ENCODE assay signal across 11 mouse cellular contexts in genomic region chr11:58011813-58012212, GRCm38 (mm10). TPM values are rescaled to one million over a fixed set of nuclear protein-coding genes. Genes with fewer than 3 reads are reported as not detected.
DNase-seq lines count a peak whose midpoint lies in the region; ATAC-seq and TF ChIP-seq lines count a peak whose summit lies in the region.
"Had no signal": no experiment of that assay in that cellular context is flagged by ENCODE, and none has a peak within 500 bp of the region (broad histone marks: within the 10 kb centered on the region; RNA-seq: fewer than 3 reads in every experiment).

No protein-coding gene starts in this region.

- H3K4me2 ChIP-seq in hindbrain, embryonic 14.5 days (replicated peaks) = peak overlapping the region; percentile 84; the same call in 1 of the 2 replicates
- H3K4me2 ChIP-seq in hindbrain, embryonic 12.5 days (replicated peaks) = no peak overlapping the region
- H3K4me2 ChIP-seq in liver, embryonic 12.5 days = peak overlapping the region; percentile 84

- H3K27ac ChIP-seq in hindbrain, embryonic 14.5 days = no peak overlapping the region
- no peak overlapping the region for H3K27ac ChIP-seq in hindbrain, embryonic 12.5 days
- 0 out of 2 replicates have a peak overlapping the region, but pooled peaks have one; percentile 41 for H3K27ac ChIP-seq in testis, adult 2 months (ENCODE audit: control insufficient read depth, insufficient read depth, low read depth, low read length)
- H3K27ac ChIP-seq in liver, embryonic 12.5 days = peak overlapping the region; percentile 97

- DNase-seq in hindbrain, embryonic 14.5 days (ENCODE audit: low spot score) = no peak
- no peak for DNase-seq in testis, postnatal 10 days (ENCODE audit: low spot score)
- no peak for DNase-seq in adrenal gland, adult 2 months
- DNase-seq in cerebellum, adult 11-12 months = no peak
- DNase-seq: adrenal gland, adult 8-10 months; cerebellum, adult 11 months; kidney, postnatal 10 days; thymus, postnatal 36 days had no signal

- no peak for ATAC-seq in hindbrain, embryonic 14.5 days (ENCODE audit: low FRiP score)
- ATAC-seq in hindbrain, embryonic 12.5 days (ENCODE audit: low FRiP score) = no peak
- no peak for ATAC-seq in liver, embryonic 12.5 days

- TF ChIP-seq POLR2A in testis, adult 2 months (IDR thresholded peaks at IDR 0.05; ENCODE audit: control insufficient read depth, low read depth, low read length) = no peak

- TF ChIP-seq CTCF in testis, adult 2 months (IDR thresholded peaks at IDR 0.05; ENCODE audit: control insufficient read depth, insufficient read depth, insufficient replicate concordance, low read depth, low read length) = no peak

- WGBS in hindbrain, embryonic 14.5 days = 77% methylated on average over 4 of the region's 4 CpGs
- 80% methylated on average over 4 of the region's 4 CpGs for WGBS in hindbrain, embryonic 12.5 days
- WGBS in liver, embryonic 12.5 days (ENCODE audit: insufficient replicate concordance) = 50% methylated on average over 4 of the region's 4 CpGs

- no peaks in the 10 kb centered on the region for H3K27me3 ChIP-seq in hindbrain, embryonic 14.5 days (ENCODE audit: control insufficient read depth, insufficient read depth, low read length)
- no peaks in the 10 kb centered on the region for H3K27me3 ChIP-seq in hindbrain, embryonic 12.5 days
- H3K27me3 ChIP-seq in testis, adult 2 months (ENCODE audit: control insufficient read depth, insufficient read depth, low read length) = no peaks in the 10 kb centered on the region
- H3K27me3 ChIP-seq in liver, embryonic 12.5 days (replicated peaks) = no peaks in the 10 kb centered on the region

- no peak overlapping the region for H3K4me3 ChIP-seq in hindbrain, embryonic 14.5 days (replicated peaks; ENCODE audit: low read length)
- no peak overlapping the region for H3K4me3 ChIP-seq in hindbrain, embryonic 12.5 days
- peak overlapping the region; percentile 18; the same call in 1 of the 2 replicates for H3K4me3 ChIP-seq in testis, adult 2 months (ENCODE audit: control insufficient read depth, low read depth, low read length)
- peak overlapping the region; percentile 99 for H3K4me3 ChIP-seq in liver, embryonic 12.5 days

- H3K9ac ChIP-seq in hindbrain, embryonic 14.5 days = no peak overlapping the region
- no peak overlapping the region for H3K9ac ChIP-seq in hindbrain, embryonic 12.5 days
- peak overlapping the region; percentile 100 for H3K9ac ChIP-seq in liver, embryonic 12.5 days

- H3K4me1 ChIP-seq in hindbrain, embryonic 14.5 days (replicated peaks; ENCODE audit: control insufficient read depth, insufficient read depth, low read length) = peaks cover 33% of the 10 kb centered on the region
- peaks cover 38% of the 10 kb centered on the region for H3K4me1 ChIP-seq in hindbrain, embryonic 12.5 days
- H3K4me1 ChIP-seq in testis, adult 2 months (ENCODE audit: control insufficient read depth, insufficient read depth, low read length) = peaks cover 9% of the 10 kb centered on the region
- peaks cover 77% of the 10 kb centered on the region for H3K4me1 ChIP-seq in liver, embryonic 12.5 days

- no peaks in the 10 kb centered on the region for H3K36me3 ChIP-seq in hindbrain, embryonic 14.5 days (replicated peaks; ENCODE audit: control insufficient read depth, insufficient read depth)
- H3K36me3 ChIP-seq in hindbrain, embryonic 12.5 days = no peaks in the 10 kb centered on the region
- no peaks in the 10 kb centered on the region for H3K36me3 ChIP-seq in testis, adult 2 months (ENCODE audit: control insufficient read depth, insufficient read depth, low read length)
- no peaks in the 10 kb centered on the region for H3K36me3 ChIP-seq in liver, embryonic 12.5 days

- H3K9me3 ChIP-seq in hindbrain, embryonic 14.5 days (ENCODE audit: control insufficient read depth, low read length) = no peaks in the 10 kb centered on the region
- no peaks in the 10 kb centered on the region for H3K9me3 ChIP-seq in hindbrain, embryonic 12.5 days (replicated peaks)
- no peaks in the 10 kb centered on the region for H3K9me3 ChIP-seq in liver, embryonic 12.5 days (replicated peaks)

RNA-seq across cellular contexts. Expression of gene Larp1, which starts 2.9 kb away (rescaled TPM):
- polyA plus RNA-seq in hindbrain, embryonic 14.5 days (2014; fragmentation: Nextera tagmentation; extraction: Ambion mirVana) = 19.6 and 21.3 TPM in 2 replicates
- polyA plus RNA-seq in hindbrain, embryonic 12.5 days (2016; fragmentation: Nextera tagmentation; extraction: Ambion mirVana) = 18.5 and 19.0 TPM in 2 replicates
- 123 and 129 TPM in 2 replicates for polyA plus RNA-seq in testis, adult 2 months (2012; rRNA removed)
- polyA plus RNA-seq in liver, embryonic 12.5 days (2016; fragmentation: Nextera tagmentation; extraction: Ambion mirVana) = 41.6 and 42.4 TPM in 2 replicates
- total RNA-seq in adrenal gland, adult 2 months (2021) = 100 to 1,000 TPM in 1 of 2 experiments, 10 to 100 TPM in 1; 75.1 to 137 TPM
- 34.1 and 39.8 TPM in 2 replicates for polyA plus RNA-seq in adrenal gland, adult 2 months (2012; rRNA removed)

Comparison
In these comparisons a context has a peak if more than half of its experiments do, and no peak if none do; other contexts are left out.
1. H3K27ac ChIP-seq: peak in testis, adult 2 months (single experiment) and liver, embryonic 12.5 days (single experiment); none in hindbrain, embryonic 14.5 days (single experiment) and hindbrain, embryonic 12.5 days (single experiment).
2. H3K4me3 ChIP-seq: peak in testis, adult 2 months (single experiment) and liver, embryonic 12.5 days (single experiment); none in hindbrain, embryonic 14.5 days (single experiment) and hindbrain, embryonic 12.5 days (single experiment).